Mouse (Mus musculus) lung, adult 2 months (tissue): ENCODE results near the gene Gm13102. TPM values are rescaled to one million over a fixed set of nuclear protein-coding genes. Genes with fewer than 3 reads are reported as not detected.
"Not testable (repeated sequence)": the region's sequence is repeated elsewhere in the genome, so short reads cannot be mapped to it uniquely, and the experiment has no call there.

Source experiments
- DNase-seq: peaks from one replicate; pipeline ENCODE4 v3.0.0; 2022
- H3K4me1 ChIP-seq: fragments of 200-500 bp; 2 replicates; pipeline ENCODE4 v1.6.1; 2011; ENCODE audit warnings: low read length; ENCODE audit not compliant: control insufficient read depth, insufficient read depth
- H3K4me3 ChIP-seq: fragments of 200-500 bp; replicated peaks from 2 replicates; pipeline ENCODE3; 2011; ENCODE audit warnings: low read depth, mild to moderate bottlenecking, control low read depth, low read length; ENCODE audit errors: extremely low read depth
- WGBS: fragments of 180-500 bp; shearing (Covaris S2); methylation state at CpG from one replicate; pipeline ENCODE4 v1.1.7; 2018; 5-methylcytosine and 5-hydroxymethylcytosine counted together
- polyA plus RNA-seq: library from polyadenylated mRNA; depleted of rRNA; stranded (reverse); fragments of >200 nt; gene quantifications from 2 replicates; pipeline ENCODE4 v1.2.3, GENCODE M21; 2012; rRNA removed

Gm13102 gene
- not detected in 2 replicates for polyA plus RNA-seq

- DNase-seq, H3K4me3 ChIP-seq, H3K4me1 ChIP-seq: not testable (repeated sequence)
- WGBS: 78% methylated on average over 1 of the region's 2 CpGs
These were observed at the start of gene Gm13102 for GRCm38 (mm10) chr4:144106174-144106573. Gene Gm13102, plus strand, starts transcription at chr4:144106474.

- not testable (repeated sequence) for H3K4me3 ChIP-seq, DNase-seq, H3K4me1 ChIP-seq
- 80% methylated on average over 3 of the region's 3 CpGs for WGBS
These were observed 47.4 kb upstream of the Gm13102 start, which contains the start of gene Pramel4 for GRCm38 (mm10) chr4:144058826-144059225. Gene Pramel4, plus strand, starts transcription at chr4:144059126.

Other genes starting within 250 kb of the Gm13102 start
- not detected in 2 replicates for gene Pramef6, start 206.1 kb upstream of the Gm13102 start, polyA plus RNA-seq
- not detected in 2 replicates for gene Pramef25, start 155.5 kb upstream of the Gm13102 start, polyA plus RNA-seq
- not detected in 2 replicates for gene Gm13101, start 139.5 kb upstream of the Gm13102 start, polyA plus RNA-seq
- not detected in 2 replicates for gene Pramef17, start 112.1 kb upstream of the Gm13102 start, polyA plus RNA-seq
- not detected in 2 replicates for gene Pramel4, start 47.3 kb upstream of the Gm13102 start, polyA plus RNA-seq
- not detected in 2 replicates for gene Oog3, start 56.2 kb downstream of the Gm13102 start, polyA plus RNA-seq
- not detected in 2 replicates for gene Oog2, start 84.2 kb downstream of the Gm13102 start, polyA plus RNA-seq
- gene C87977, start 106.8 kb downstream of the Gm13102 start, polyA plus RNA-seq: not detected in 2 replicates
- gene Pramel5, start 174.0 kb downstream of the Gm13102 start, polyA plus RNA-seq: not detected in 2 replicates
- gene Gm13128, start 223.8 kb downstream of the Gm13102 start, polyA plus RNA-seq: not detected in 2 replicates